Mouse (Mus musculus) kidney, adult 18-20 months (tissue): ENCODE results near the gene Trim80.

Source experiments
- DNase-seq: peaks from one replicate; pipeline ENCODE4 v3.0.0; 2021

Gene Trim80

GRCm38 (mm10) chr11:115439906-115440595 lies at the start of gene Trim80:
TSS of gene Trim80 (plus strand) at chr11:115440545.
- no peak for DNase-seq

GRCm38 (mm10) chr11:115391358-115391757 lies 49.0 kb upstream of the Trim80 start:
- DNase-seq, result no peak

DNA sequence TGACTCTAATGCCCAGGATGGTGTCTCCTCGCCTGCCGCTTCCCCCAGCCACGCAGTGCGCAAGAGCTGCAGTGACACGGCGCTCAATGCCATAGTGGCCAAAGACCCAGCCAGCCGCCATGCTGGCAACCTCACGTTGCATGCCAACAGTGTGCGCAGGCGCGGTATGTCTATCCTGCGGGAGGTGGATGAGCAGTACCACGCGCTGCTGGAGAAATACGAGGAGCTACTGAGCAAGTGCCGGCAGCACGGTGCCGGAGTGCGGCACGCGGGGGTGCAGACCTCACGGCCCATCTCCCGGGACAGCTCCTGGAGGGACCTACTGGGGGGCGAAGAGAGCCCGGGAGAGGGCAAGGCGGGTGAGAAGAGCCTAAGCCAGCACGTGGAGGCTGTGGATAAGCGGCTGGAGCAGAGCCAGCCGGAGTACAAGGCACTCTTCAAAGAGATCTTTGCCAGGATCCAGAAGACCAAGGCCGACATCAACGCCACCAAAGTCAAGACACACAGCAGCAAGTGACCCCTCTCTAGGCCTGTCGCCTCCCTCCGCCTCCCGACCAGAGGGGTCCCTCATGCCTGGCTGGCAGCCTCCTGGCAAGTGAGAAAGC lies 46.5 kb upstream of the Trim80 start:
- DNase-seq, result no peak

GRCm38 (mm10) chr11:115398085-115398484 lies 42.3 kb upstream of the Trim80 start:
- DNase-seq, result no peak

DNA sequence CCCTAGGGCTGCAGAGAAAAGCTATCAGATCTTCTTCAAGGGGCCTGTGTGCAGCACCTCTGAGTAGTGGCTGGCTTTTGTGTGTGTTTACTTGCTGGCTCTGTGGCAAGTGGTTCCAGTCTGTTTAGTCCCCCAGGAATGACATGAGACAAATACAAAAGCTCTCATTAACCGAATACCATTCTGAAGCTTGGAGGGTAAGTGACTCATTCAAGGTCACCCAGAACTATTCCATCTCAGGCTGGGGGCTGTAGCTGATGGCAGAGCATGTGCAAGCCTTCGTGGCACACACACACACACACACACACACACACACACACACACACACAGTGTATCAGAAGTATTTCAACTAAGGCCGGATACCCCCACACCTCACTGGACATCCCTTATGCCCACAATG lies 40.2 kb upstream of the Trim80 start:
- no peak for DNase-seq

GRCm38 (mm10) chr11:115400630-115401391 lies 39.5 kb upstream of the Trim80 start:
- no peak for DNase-seq

DNA sequence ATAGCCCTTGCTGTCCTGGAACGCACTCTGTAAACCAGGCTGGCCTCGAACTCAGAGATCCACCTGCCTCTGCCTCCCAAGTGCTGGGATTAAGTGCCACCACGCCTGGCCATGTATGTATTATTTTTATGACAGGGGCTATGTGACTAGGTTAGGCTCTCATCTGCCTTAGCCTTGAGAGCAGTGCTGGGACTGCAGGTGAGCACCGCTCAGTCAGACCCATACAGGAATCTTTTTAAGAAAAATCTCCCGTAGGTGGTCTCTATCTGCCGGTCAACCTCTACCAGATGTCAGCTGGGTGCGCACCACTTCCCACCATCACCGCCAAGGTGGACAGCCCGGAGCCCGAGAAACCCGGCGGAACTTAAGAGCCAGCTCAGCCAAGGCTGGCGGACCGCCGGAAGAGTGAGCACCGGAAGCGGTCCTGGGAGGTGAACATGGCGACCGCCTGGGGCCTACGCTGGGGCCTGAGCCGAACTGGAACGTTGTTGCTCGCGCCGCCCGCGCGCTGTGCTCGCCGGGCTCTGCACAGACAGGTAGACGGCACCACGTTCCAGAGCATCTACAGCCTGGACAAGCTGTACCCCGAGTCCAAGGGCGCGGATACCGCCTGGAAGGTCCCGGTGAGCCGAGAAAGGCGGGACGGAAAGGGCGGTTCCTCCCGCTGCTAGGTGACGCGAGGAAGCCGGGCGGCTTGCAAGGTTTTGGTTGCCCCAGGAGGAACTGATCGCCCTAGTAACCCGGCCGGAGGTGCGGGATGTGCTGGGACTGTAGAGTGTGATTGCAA lies 36.8 kb upstream of the Trim80 start, which contains the start of gene Mrpl58:
Mrpl58 (plus strand) TSS at position 415 of the 787 bp plus-strand sequence.
- DNase-seq, result peak; percentile 94

DNA sequence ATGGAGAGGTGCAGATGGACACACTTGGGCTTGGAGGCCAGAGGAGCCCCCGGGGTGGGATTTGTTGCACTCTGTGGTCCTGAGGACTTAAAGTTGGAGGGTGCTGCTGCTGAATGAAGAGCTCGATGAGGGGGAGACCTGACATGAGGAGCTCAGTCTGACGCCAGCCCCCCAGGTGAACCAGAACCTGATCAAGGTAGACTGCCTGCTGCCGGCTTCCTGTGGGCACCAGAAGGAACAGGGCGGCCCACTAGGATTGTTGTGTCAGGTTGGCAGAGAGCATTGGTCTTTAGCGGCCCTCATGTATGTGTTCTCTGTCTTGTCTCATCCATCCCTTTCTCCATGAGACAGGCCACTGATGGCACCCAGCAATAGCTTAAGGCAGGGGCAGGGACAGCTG lies 34.6 kb upstream of the Trim80 start:
- no peak for DNase-seq

DNA sequence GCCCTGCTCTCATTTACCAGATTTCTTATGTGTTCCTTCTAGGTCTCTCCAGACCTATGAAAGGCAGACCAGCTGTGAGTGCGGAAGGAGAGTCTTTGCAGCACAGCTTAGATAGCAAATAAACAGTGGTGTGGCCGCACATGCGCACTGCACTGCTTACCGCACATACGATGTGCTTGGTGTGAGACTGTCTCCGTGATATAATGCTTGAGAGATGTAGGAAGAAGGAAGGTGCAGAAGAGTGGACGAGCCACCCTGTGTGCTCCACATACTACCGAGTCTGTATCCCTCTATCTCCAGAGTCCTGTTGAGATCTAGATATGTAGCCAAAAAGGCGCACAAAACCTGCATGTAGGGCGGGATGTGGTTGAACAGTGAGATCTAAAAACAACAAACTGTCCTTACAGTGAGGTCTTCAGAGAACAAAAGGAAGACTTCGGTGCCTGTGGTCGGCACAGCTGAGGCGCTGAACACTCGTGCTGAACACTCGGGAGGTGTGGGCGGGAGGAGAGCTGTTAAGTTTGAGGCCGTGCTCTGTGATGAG lies 33.4 kb upstream of the Trim80 start:
- DNase-seq, result no peak

DNA sequence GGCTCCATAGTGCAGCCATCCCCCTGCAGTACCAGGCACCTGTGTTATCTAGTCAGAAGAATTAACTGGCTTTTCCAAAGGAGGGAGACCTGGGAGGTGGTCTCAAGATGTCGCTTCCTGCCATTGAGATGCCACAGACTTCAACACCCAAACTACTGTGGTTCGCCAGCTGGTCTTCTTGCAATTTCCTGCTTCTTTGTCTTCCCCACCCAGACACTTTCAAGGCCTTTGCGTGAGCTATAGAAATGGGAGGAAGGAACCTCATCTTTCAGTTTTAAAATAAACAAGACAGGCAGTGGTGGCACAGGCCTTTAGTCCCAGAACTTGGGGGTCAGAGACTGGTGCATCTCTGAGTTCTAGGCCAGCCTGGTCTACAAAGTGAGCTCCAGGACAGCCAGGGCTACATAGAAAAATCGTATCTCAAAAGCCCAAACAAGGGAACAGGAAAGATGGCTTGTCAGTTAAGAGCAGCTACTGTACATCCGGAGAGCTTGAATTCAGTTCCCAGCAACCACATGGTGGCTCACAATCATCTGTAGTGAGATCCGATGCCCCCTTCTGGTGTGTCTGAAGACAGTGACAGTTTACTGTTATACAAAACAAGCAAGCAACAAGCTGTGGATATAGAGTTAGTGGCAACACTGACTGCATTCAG lies 32.0 kb upstream of the Trim80 start:
- DNase-seq, result no peak

DNA sequence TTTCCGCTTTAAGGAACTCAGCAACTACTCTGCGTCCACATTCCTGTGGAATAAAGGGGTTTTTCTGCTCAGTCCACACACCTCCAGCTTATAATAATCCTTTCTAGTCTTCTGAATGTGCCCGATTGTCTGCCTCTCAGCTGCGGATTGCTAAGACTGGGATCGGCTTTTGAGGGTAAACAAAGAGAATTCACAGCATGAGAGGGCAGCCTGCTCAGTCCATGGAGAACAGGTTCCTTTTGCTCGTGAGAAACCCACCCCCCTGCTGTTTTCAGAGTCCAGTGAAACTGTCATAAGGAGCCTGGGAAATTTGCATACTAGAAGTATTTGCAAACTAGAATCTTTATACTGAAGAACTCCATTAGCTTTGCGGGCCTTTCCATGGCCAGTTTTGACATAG lies 30.8 kb upstream of the Trim80 start:
- no peak for DNase-seq

DNA sequence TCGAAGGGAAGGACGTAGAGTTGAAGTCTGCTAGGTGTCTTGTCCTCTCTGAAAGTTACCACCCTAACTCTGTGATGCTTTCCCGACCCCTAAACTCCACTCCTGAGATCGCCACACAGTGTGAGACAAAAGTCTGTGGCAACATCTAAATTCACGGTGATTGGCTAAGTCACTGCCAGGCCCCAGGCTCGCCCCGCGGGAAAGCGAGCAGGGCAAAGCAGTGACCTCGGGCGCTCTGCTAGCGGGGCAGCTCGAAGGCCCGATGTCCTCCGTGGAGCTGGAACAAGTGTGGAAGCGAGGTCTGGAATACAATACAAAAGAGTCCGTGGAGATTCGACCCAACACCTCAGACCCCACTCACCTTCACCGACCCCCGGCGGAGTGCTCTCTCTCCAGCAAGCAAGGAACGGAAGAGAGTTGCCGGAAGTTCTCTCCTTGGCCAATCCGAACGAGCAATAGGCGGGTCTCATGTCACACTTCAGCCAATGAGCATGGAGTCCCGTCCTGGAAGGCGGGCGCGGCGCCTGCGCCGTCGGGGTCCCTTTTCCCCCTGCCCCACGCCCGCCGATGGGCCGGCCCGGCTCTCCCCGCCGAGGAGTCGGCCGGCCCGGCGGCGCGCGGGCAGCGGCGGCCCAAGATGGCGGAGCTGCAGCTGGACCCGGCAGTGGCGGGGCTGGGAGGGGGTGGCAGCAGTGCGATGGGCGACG lies 20.7 kb upstream of the Trim80 start, which contains the start of the genes Atp5h and Kctd2:
Atp5h (minus strand) TSS at position 432 of the 707 bp plus-strand sequence.
Kctd2 (plus strand) TSS at position 598 of the 707 bp plus-strand sequence.
- DNase-seq, result peak; percentile 92

GRCm38 (mm10) chr11:115420336-115421190 lies 19.8 kb upstream of the Trim80 start:
- DNase-seq, result peak; percentile 72

DNA sequence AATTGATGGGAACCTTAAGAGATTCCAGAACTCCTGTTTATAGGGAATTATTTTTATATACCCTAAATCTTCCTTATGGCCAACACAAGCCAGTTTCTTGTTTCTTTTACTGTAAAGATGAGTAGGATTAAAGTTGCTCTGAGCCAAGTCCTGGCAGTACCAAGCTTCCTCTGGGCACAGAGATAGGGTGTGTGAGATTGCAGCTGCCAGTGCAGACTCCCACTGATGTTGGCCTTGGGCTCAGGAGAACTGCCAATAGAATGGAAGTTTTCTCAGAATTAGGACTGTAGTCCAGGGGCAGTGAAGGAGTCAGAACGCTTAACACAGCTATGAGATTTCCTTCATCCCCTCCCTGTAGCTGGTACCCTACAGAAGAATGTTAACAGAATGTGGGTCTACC lies 19.0 kb upstream of the Trim80 start:
- DNase-seq, result no peak

DNA sequence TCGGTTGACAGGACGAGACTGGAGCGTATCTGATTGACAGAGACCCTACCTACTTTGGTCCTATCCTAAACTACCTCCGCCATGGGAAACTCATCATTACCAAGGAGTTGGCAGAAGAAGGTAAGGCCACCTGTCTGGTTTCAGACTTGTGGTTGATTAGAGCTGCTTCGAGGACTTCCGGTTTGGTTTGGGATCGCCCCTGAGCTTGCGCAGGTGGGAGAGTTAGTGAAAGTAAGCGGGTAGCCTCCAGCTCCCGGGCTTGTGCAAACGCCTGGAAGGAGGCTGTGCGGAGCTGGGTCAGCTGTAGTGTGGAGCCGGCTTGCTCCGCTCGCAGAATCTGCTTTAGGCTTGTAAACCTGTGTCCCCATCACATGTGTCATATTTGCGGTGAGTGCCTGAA lies 18.4 kb upstream of the Trim80 start:
- no peak for DNase-seq

- no peak for DNase-seq
These were observed 17.3 kb upstream of the Trim80 start for GRCm38 (mm10) chr11:115423091-115423490.

GRCm38 (mm10) chr11:115424666-115425065 lies 15.7 kb upstream of the Trim80 start:
- no peak for DNase-seq

DNA sequence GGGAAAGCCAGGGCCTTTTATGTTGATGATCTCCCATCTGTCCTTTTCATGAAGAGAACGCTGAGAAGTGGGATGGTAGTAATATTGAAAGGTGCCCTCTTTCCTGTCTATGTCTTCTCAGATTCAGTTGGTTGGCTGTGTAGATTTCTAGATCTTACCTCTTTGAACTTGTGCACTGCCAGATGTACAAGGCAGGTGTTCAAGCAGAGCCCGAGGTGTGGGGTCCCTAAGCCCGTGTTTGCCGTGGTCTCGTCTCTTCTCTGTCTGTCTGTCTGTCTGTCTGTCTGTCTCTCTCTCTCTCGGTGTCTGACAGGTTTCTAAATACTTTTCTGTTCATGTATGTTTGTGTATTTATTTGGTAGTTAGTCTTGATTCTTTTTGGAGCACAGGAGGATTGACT lies 14.7 kb upstream of the Trim80 start:
- DNase-seq, result no peak

GRCm38 (mm10) chr11:115427482-115428331 lies 12.6 kb upstream of the Trim80 start:
- peak; percentile 74 for DNase-seq
